Mouse (Mus musculus) left cerebral cortex, postnatal 25 days (tissue): ENCODE results near the gene Vav3. TPM values are rescaled to one million over a fixed set of nuclear protein-coding genes. Genes with fewer than 3 reads are reported as not detected.

Source experiments
- DNase-seq, 2 experiments: peaks; one replicate each; pipeline ENCODE4 v3.0.0; 2022; ENCODE audit warnings: low spot score in 2 of 2, mixed read lengths in 1 of 2
- intact Hi-C: fragments of 180-260 bp; cut with DNase I; formaldehyde crosslinking; loops from one replicate; pipeline ENCODE4 v1.15.1; 2025
- total RNA-seq, 2 experiments: library from RNA; stranded (reverse); gene quantifications; 2 replicates each; pipeline ENCODE4 v1.2.3; 2021

Vav3 gene
- total RNA-seq, 2 experiments from 2014 or later: 6.6 to 6.7 TPM

- intact Hi-C loops: no loop called here
Measured at GRCm38 (mm10) chr3:109487823-109488222, 147.4 kb downstream of the Vav3 start.

GRCm38 (mm10) chr3:109488750-109489171, 148.3 kb downstream of the Vav3 start:
- no peak for DNase-seq
- intact Hi-C loops: no loop called here

More at GRCm38 (mm10) chr3:109487823-109488222, 147.4 kb downstream of the Vav3 start:
- no peak for DNase-seq

GRCm38 (mm10) chr3:109490561-109491296, 150.3 kb downstream of the Vav3 start:
- DNase-seq: no peak
- intact Hi-C loops: loop anchor here (1.0 to 10.0 kb wide), 2 partner anchors 319 to 576 kb away; partner anchors contain the start of gene Prpf38b

- DNase-seq: peak; percentile 78 to 85
- intact Hi-C loops: loop anchor here (1.0 to 10.0 kb wide), 2 partner anchors 320 to 577 kb away; partner anchors contain the start of gene Prpf38b
Measured at GRCm38 (mm10) chr3:109491568-109491967, 151.1 kb downstream of the Vav3 start.

GRCm38 (mm10) chr3:109496461-109496860, 156.0 kb downstream of the Vav3 start:
- intact Hi-C loops: loop anchor here (10.0 kb wide), 1 partner anchor 582 kb away; the partner anchor contains the start of gene Prpf38b

GRCm38 (mm10) chr3:109497074-109497473, 156.6 kb downstream of the Vav3 start:
- intact Hi-C loops: loop anchor here (10.0 kb wide), 1 partner anchor 582 kb away; the partner anchor contains the start of gene Prpf38b
- no peak for DNase-seq

More at GRCm38 (mm10) chr3:109496461-109496860, 156.0 kb downstream of the Vav3 start:
- no peak for DNase-seq

- DNase-seq: peak in 1 of 2 experiments; percentile 66
- intact Hi-C loops: loop anchor here (10.0 kb wide), 1 partner anchor 585 kb away; the partner anchor contains the start of gene Prpf38b
Measured at GRCm38 (mm10) chr3:109499861-109500456, 159.5 kb downstream of the Vav3 start.

- intact Hi-C loops: no loop called here
- DNase-seq: no peak
Measured at GRCm38 (mm10) chr3:109509784-109510183, 169.3 kb downstream of the Vav3 start.

GRCm38 (mm10) chr3:109511849-109512248, 171.4 kb downstream of the Vav3 start:
- DNase-seq: no peak
- intact Hi-C loops: no loop called here

GRCm38 (mm10) chr3:109515479-109515878, 175.0 kb downstream of the Vav3 start:
- intact Hi-C loops: no loop called here
- DNase-seq: no peak

- intact Hi-C loops: no loop called here
- DNase-seq: no peak
Measured at GRCm38 (mm10) chr3:109516372-109516771, 175.9 kb downstream of the Vav3 start.

- DNase-seq: no peak
- intact Hi-C loops: loop anchor here (10.0 kb wide), 1 partner anchor 733 kb away; the partner anchor contains the start of gene Prmt6
Measured at GRCm38 (mm10) chr3:109522115-109522514, 181.7 kb downstream of the Vav3 start.

GRCm38 (mm10) chr3:109525825-109526224, 185.4 kb downstream of the Vav3 start:
- intact Hi-C loops: loop anchor here (2.0 to 10.0 kb wide), 5 partner anchors 206 to 1541 kb away; partner anchors contain the start of gene Prmt6
- no peak for DNase-seq

- intact Hi-C loops: loop anchor here (2.0 to 10.0 kb wide), 5 partner anchors 206 to 1541 kb away; partner anchors contain the start of gene Prmt6
Measured at GRCm38 (mm10) chr3:109526246-109526645, 185.8 kb downstream of the Vav3 start.

GRCm38 (mm10) chr3:109526651-109527050, 186.2 kb downstream of the Vav3 start:
- intact Hi-C loops: loop anchor here (2.0 to 10.0 kb wide), 5 partner anchors 206 to 1541 kb away; partner anchors contain the start of gene Prmt6
- DNase-seq: no peak

More at GRCm38 (mm10) chr3:109526246-109526645, 185.8 kb downstream of the Vav3 start:
- peak; percentile 85 to 88 for DNase-seq

- peak in 1 of 2 experiments; percentile 6 for DNase-seq
- intact Hi-C loops: loop anchor here (5.0 to 10.0 kb wide), 4 partner anchors 204 to 1539 kb away; partner anchors contain the start of gene Prmt6
Measured at GRCm38 (mm10) chr3:109528688-109529087, 188.2 kb downstream of the Vav3 start.

GRCm38 (mm10) chr3:109537686-109538085, 197.2 kb downstream of the Vav3 start:
- no peak for DNase-seq
- intact Hi-C loops: no loop called here

- intact Hi-C loops: no loop called here
- no peak for DNase-seq
Measured at GRCm38 (mm10) chr3:109540009-109540408, 199.6 kb downstream of the Vav3 start.

GRCm38 (mm10) chr3:109544476-109545221, 204.2 kb downstream of the Vav3 start:
- intact Hi-C loops: no loop called here
- DNase-seq: no peak
